ENCODE assay signal across 19 mouse cellular contexts in genomic region chr11:12407834-12408233, GRCm38 (mm10).
"Had no signal": no experiment of that assay in that cellular context is flagged by ENCODE, and none has a peak within 500 bp of the region (broad histone marks: within the 10 kb centered on the region; RNA-seq: fewer than 3 reads in every experiment).

No protein-coding gene starts in this region.

- H3K9ac ChIP-seq: liver, embryonic 14.5 days; lung, embryonic 14.5 days; midbrain, embryonic 12.5 days; neural tube, embryonic 13.5 days; neural tube, embryonic 15.5 days; stomach, embryonic 15.5 days had no signal

- DNase-seq: lung, adult 18-20 months; lung, embryonic 14.5 days; lung, postnatal 14 days; lung, postnatal 36 days; midbrain, embryonic 14.5 days; retina, postnatal 1 day; right cerebral cortex, postnatal 14 days; thymus, adult 18-20 months; thymus, postnatal 14 days; thymus, postnatal 36 days had no signal

- H3K36me3 ChIP-seq: midbrain, embryonic 10.5 days; midbrain, embryonic 12.5 days; neural tube, embryonic 13.5 days; neural tube, embryonic 15.5 days; stomach, embryonic 15.5 days had no signal

- H3K27ac ChIP-seq: liver, embryonic 14.5 days; midbrain, embryonic 10.5 days; midbrain, embryonic 12.5 days; neural tube, embryonic 13.5 days; neural tube, embryonic 15.5 days; stomach, embryonic 15.5 days; stomach, postnatal 0 days had no signal

- H3K9me3 ChIP-seq: midbrain, embryonic 10.5 days; midbrain, embryonic 12.5 days; neural tube, embryonic 13.5 days; neural tube, embryonic 15.5 days; stomach, embryonic 15.5 days had no signal

- H3K27me3 ChIP-seq: midbrain, embryonic 12.5 days; neural tube, embryonic 13.5 days; neural tube, embryonic 15.5 days; stomach, embryonic 15.5 days had no signal

- ATAC-seq: midbrain, embryonic 16.5 days had no signal

- H3K4me1 ChIP-seq: midbrain, embryonic 10.5 days; midbrain, embryonic 12.5 days; neural tube, embryonic 13.5 days; stomach, embryonic 15.5 days had no signal

- H3K4me2 ChIP-seq: lung, embryonic 14.5 days; midbrain, embryonic 12.5 days; neural tube, embryonic 13.5 days; neural tube, embryonic 15.5 days; stomach, embryonic 15.5 days had no signal

- H3K4me3 ChIP-seq: midbrain, embryonic 10.5 days; midbrain, embryonic 12.5 days; myocyte; neural tube, embryonic 13.5 days; neural tube, embryonic 15.5 days; stomach, embryonic 15.5 days had no signal
